Mouse (Mus musculus) small intestine, adult 2 months (tissue): ENCODE data around the gene Hist1h1d. TPM values are rescaled to one million over a fixed set of nuclear protein-coding genes. Genes with fewer than 3 reads are reported as not detected.

Source experiments
- H3K27ac ChIP-seq: fragments of 200-500 bp; 2 replicates; pipeline ENCODE4 v1.5.1; 2012; ENCODE audit warnings: low read depth, low read length, control low read depth, inconsistent platforms; ENCODE audit not compliant: insufficient read depth
- H3K27me3 ChIP-seq: fragments of 200-500 bp; 2 replicates; pipeline ENCODE4 v1.6.1; 2012; ENCODE audit warnings: mild to moderate bottlenecking, moderate library complexity, low read length, inconsistent platforms; ENCODE audit not compliant: control insufficient read depth, insufficient read depth
- H3K36me3 ChIP-seq: fragments of 200-500 bp; 2 replicates; pipeline ENCODE4 v1.6.1; 2012; ENCODE audit warnings: mild to moderate bottlenecking, low read length, control low read depth, inconsistent platforms; ENCODE audit not compliant: control insufficient read depth, insufficient read depth
- H3K4me1 ChIP-seq: fragments of 200-500 bp; 2 replicates; pipeline ENCODE4 v1.6.1; 2012; ENCODE audit warnings: low read length, inconsistent platforms, mixed read lengths; ENCODE audit not compliant: control insufficient read depth, insufficient read depth, insufficient read length
- H3K4me3 ChIP-seq: fragments of 200-500 bp; 2 replicates; pipeline ENCODE4 v1.5.1; 2012; ENCODE audit warnings: low read depth, mild to moderate bottlenecking, control low read depth, inconsistent platforms, low read length, moderate library complexity
- CTCF ChIP-seq: fragments of 200-500 bp; IDR thresholded peaks from 2 replicates; pipeline ENCODE4 v1.5.1; 2012; ENCODE audit warnings: low read depth, mild to moderate bottlenecking, control low read depth, inconsistent platforms, low read length, moderate library complexity, mixed read lengths; ENCODE audit not compliant: insufficient replicate concordance, insufficient read length; ENCODE audit errors: extremely low read depth
- POLR2A ChIP-seq: fragments of 200-500 bp; IDR thresholded peaks from 2 replicates; pipeline ENCODE4 v1.6.1; 2012; ENCODE audit warnings: low read depth, mild to moderate bottlenecking, control low read depth, inconsistent platforms, low read length, moderate library complexity
- WGBS: fragments of 180-500 bp; shearing (Covaris S2); methylation state at CpG from one replicate; pipeline ENCODE4 v1.1.7; 2018; 5-methylcytosine and 5-hydroxymethylcytosine counted together
- polyA plus RNA-seq: library from polyadenylated mRNA; depleted of rRNA; stranded (reverse); fragments of >200 nt; gene quantifications from 2 replicates; pipeline ENCODE4 v1.2.3, GENCODE M21; 2012

Gene Hist1h1d
- polyA plus RNA-seq, 1 experiment, result 0.29 TPM

DNA sequence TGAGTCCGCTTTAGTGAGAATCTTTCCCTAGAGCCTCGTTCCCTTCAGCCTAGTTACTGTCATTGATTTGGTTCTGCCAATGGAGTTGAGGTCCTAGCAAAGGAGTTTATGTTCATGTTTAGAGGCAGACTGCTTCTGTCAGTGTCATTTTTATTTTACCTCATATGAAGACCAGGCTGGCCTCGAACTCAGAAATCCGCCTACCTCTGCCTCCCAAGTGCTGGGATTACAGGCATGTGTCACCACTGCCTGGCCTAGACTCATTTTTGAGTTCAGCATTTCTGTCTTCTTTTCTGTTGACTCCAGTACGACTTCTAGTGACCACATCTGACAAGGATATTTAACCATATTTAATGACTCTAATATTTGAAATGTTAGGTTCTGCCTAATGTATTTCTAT lies 37.8 kb upstream of the Hist1h1d start:
- H3K36me3 ChIP-seq, result no peaks in the 10 kb centered on the region
- no peaks in the 10 kb centered on the region for H3K27me3 ChIP-seq
- H3K4me1 ChIP-seq, result peaks cover 4% of the 10 kb centered on the region; the same call in 1 of the 2 replicates
- H3K27ac ChIP-seq, result no peak overlapping the region
- WGBS, result 86% methylated on average over 5 of the region's 5 CpGs
- no peak for TF ChIP-seq CTCF
- TF ChIP-seq POLR2A, result no peak
- H3K4me3 ChIP-seq, result no peak overlapping the region

DNA sequence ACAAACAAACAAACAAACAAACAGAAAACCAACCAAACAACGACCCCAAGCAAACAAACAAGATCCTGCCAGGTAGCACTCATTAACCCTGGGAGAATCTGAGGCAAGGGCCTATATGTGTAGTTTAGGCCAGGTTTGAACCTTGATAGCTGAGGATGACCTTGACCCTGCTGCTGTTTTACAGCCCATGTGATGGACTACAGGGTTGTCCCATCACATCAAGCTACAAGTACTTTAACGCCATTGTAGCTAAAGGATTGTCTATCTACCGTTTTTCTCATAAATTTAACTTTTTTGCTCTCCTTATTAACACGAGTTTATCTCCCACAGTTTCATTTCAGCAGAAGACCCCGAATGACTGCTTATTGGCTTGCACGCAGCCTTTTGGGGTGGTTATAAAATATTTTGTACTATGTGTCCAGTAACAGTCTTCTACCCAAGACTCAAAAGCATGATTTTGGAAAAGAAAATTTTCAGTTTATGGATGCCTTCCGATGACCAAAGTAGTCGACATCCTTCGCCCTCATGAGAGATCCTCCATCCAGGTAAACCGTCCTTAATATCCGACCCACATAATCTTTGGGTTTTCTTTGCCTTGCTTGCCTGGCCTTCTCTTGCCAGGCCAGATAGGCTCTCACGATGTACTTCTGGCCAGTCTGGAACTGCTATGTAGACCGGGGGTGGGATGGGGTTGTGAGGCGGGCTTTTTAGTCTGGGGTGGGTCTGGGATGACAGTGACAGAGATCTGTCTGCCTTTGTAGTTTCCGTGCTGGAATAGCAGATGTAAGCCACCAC lies 37.0 kb upstream of the Hist1h1d start:
- H3K27me3 ChIP-seq, result no peaks in the 10 kb centered on the region
- WGBS, result 64% methylated on average over 15 of the region's 15 CpGs
- no peaks in the 10 kb centered on the region for H3K36me3 ChIP-seq
- TF ChIP-seq CTCF (no peak), POLR2A (no peak)
- H3K4me3 ChIP-seq, result no peak overlapping the region
- no peak overlapping the region for H3K27ac ChIP-seq
- 0 out of 2 replicates have a peak, but pooled peaks cover 2% of the 10 kb centered on the region for H3K4me1 ChIP-seq

DNA sequence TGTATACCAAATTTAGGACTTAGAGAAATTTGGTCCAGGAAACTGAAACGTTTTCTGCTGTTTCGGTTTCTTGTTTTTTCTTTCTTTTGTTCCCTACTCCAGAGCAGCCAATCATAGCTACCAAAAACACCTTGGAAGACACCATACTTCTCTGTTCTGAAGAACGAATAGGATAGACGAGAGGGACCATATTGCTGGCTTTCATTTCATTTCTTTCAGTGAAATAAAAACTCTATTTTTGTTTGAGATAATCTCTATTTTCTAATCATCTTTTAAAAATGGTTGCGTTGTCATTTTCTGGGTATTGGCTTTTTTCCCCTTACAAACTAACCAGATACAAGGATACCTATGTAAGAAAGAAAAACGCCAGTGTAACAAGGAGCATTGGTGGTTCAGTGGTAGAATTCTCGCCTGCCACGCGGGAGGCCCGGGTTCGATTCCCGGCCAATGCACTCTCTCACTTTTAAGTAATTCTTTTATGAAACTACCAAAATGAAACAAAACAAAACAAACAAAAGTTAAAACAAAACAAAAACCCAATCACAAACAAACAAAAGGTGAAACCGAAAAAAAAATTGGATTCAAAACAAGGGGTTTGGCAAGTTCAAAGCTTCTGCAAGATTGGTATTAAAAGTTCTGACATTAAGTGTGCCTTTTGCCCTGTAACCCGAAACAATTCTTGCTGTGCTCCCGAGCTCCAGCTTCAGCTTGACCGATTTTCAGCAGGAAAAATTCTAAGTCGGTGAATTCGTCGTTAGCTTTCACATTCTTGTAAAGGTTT lies 36.0 kb upstream of the Hist1h1d start:
- no peaks in the 10 kb centered on the region for H3K27me3 ChIP-seq
- peak overlapping the region; percentile 64 for H3K4me3 ChIP-seq
- H3K36me3 ChIP-seq, result no peaks in the 10 kb centered on the region
- TF ChIP-seq CTCF (no peak), POLR2A (no peak)
- under 1% methylated on average over 19 of the region's 19 CpGs for WGBS
- H3K27ac ChIP-seq, result peak overlapping the region; percentile 61; the same call in 1 of the 2 replicates
- H3K4me1 ChIP-seq, result 0 out of 2 replicates have a peak, but pooled peaks cover 2% of the 10 kb centered on the region

DNA sequence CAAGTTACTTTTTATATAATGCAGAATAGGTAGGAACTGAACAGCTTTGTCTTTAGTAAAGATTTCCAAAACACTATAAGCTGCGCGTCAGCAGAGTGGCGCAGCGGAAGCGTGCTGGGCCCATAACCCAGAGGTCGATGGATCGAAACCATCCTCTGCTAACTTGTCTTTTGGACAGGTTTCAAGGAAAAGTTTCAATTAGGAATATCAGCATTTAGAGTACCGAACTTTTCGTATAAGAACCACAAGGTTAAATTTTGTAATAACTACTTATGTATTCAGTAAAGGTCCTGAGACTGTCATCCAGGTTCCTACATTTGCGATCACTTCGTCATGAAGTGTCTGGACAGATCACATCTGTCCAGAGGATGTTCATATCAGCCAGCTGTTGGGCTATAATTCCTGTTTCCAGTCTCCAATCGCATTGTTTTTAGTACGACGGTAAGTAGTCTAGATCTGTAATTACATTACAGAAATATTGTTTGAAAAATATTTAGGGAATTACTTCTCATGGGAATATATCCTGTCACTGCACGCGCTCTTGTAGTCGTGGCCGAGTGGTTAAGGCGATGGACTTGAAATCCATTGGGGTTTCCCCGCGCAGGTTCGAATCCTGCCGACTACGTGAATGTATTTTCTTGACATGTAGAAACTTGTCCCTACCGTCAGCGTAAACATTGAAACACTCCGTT lies 35.3 kb upstream of the Hist1h1d start:
- no peak for TF ChIP-seq CTCF
- no peak for TF ChIP-seq POLR2A

DNA sequence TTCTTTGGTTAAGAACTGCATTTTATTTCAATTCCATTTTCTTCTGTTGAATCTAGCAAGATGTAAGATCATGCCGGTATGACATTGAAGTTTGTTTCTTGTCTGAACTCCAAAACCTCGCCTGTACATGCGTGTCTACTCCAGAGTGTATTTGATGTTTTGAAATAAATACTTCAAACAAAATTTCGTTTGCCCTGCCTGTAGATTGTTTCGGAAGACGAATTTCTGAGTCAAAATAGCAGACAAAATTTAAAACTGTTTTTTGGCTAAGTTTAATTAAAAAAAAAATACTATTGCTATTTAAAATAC lies 34.8 kb upstream of the Hist1h1d start:
- no peak overlapping the region for H3K4me3 ChIP-seq
- H3K4me1 ChIP-seq, result 0 out of 2 replicates have a peak, but pooled peaks cover 2% of the 10 kb centered on the region
- H3K27me3 ChIP-seq, result no peaks in the 10 kb centered on the region
- TF ChIP-seq POLR2A (no peak), CTCF (no peak)
- WGBS, result under 1% methylated on average over 6 of the region's 6 CpGs
- H3K27ac ChIP-seq, result no peak overlapping the region; the same call in 1 of the 2 replicates
- H3K36me3 ChIP-seq, result no peaks in the 10 kb centered on the region

More for the DNA sequence above, 35.3 kb upstream of the Hist1h1d start:
- 0 out of 2 replicates have a peak, but pooled peaks cover 2% of the 10 kb centered on the region for H3K4me1 ChIP-seq
- no peaks in the 10 kb centered on the region for H3K36me3 ChIP-seq
- no peaks in the 10 kb centered on the region for H3K27me3 ChIP-seq
- peak overlapping the region; percentile 61 for H3K27ac ChIP-seq
- peak overlapping the region; percentile 64 for H3K4me3 ChIP-seq
- under 1% methylated on average over 27 of the region's 27 CpGs for WGBS

DNA sequence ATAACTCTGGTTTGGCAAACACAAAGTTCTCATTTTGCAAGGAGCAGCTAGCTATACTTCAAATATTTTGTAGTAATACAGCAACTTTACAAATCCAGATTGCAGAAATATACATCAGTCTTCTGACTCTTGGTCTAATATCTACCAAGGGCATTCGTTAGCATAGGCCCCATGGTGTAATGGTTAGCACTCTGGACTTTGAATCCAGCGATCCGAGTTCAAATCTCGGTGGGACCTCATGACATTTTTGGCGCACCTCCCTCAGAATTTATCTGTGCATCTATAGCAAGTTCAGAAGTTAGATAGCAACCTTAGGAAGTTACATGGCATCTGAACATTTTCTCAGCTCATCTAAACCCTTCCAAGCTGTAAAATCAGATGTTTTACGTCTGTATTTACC lies 34.2 kb upstream of the Hist1h1d start:
- WGBS, result 2% methylated on average over 6 of the region's 6 CpGs

DNA sequence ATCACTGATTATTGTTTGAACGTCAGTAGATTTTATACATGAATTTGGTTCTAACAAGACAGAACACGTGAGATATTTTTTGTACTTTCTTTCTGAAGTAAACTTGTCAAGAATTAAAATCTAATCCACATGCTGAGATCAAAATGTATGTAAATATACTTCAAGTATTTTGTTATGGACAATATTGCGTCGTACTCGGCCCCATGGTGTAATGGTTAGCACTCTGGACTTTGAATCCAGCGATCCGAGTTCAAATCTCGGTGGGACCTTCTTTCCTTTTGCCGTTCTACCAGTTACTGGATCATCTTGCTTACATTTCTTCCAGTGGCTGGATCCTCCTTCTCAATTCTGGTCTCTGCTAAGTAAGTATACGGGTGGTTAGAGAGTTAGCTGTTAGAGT lies 33.6 kb upstream of the Hist1h1d start:
- Histone ChIP-seq H3K36me3 (no peaks in the 10 kb centered on the region), H3K27ac (no peak overlapping the region), H3K4me3 (no peak overlapping the region), H3K4me1 (0 out of 2 replicates have a peak, but pooled peaks cover 2% of the 10 kb centered on the region), H3K27me3 (no peaks in the 10 kb centered on the region)
- no peak for TF ChIP-seq CTCF
- TF ChIP-seq POLR2A, result no peak
- WGBS, result 1% methylated on average over 10 of the region's 10 CpGs

More for the DNA sequence above, 34.2 kb upstream of the Hist1h1d start:
- Histone ChIP-seq H3K4me3 (no peak overlapping the region), H3K4me1 (0 out of 2 replicates have a peak, but pooled peaks cover 2% of the 10 kb centered on the region), H3K27ac (no peak overlapping the region), H3K36me3 (no peaks in the 10 kb centered on the region), H3K27me3 (no peaks in the 10 kb centered on the region)
- TF ChIP-seq CTCF (no peak), POLR2A (no peak)
